Mouse (Mus musculus) forebrain, postnatal 0 days (tissue): Measurements from ENCODE around the gene Matk. TPM values are rescaled to one million over a fixed set of nuclear protein-coding genes. Genes with fewer than 3 reads are reported as not detected.

Source experiments
- ATAC-seq: fragments of 200-750 bp; cut with Nextera tagmentation; 2 replicates; pipeline ENCODE4 v1.8.0; 2017; ENCODE audit warnings: mild to moderate bottlenecking, moderate library complexity
- DNase-seq: peaks from one replicate; pipeline ENCODE4 v3.0.0-alpha.2; 2015
- H3K27ac ChIP-seq: fragments of 300-500 bp; sonication (generic); 2 replicates; pipeline ENCODE4 v1.5.1; 2014; ENCODE audit warnings: low read depth, mild to moderate bottlenecking, antibody characterized with exemption, low read length, moderate library complexity, mixed read lengths
- H3K27me3 ChIP-seq: fragments of 300-500 bp; sonication (generic); 2 replicates; pipeline ENCODE4 v1.6.1; 2014; ENCODE audit warnings: mild to moderate bottlenecking, low read length, mixed read lengths; ENCODE audit not compliant: insufficient read depth
- H3K36me3 ChIP-seq: fragments of 300-500 bp; sonication (generic); 2 replicates; pipeline ENCODE4 v1.6.1; 2014; ENCODE audit warnings: mild to moderate bottlenecking, moderate library complexity; ENCODE audit not compliant: insufficient read depth
- H3K4me1 ChIP-seq: fragments of 300-500 bp; sonication (generic); 2 replicates; pipeline ENCODE4 v1.6.1; 2014; ENCODE audit warnings: antibody characterized with exemption; ENCODE audit not compliant: insufficient read depth
- H3K4me2 ChIP-seq: fragments of 300-500 bp; sonication (generic); 2 replicates; pipeline ENCODE4 v1.6.1; 2014; ENCODE audit warnings: low read depth, mild to moderate bottlenecking, moderate library complexity
- H3K4me3 ChIP-seq: fragments of 300-500 bp; sonication (generic); 2 replicates; pipeline ENCODE4 v1.5.1; 2014; ENCODE audit warnings: low read depth, low read length, mixed read lengths
- H3K9ac ChIP-seq: fragments of 300-500 bp; sonication (generic); 2 replicates; pipeline ENCODE4 v1.6.1; 2014; ENCODE audit warnings: mild to moderate bottlenecking
- H3K9me3 ChIP-seq: fragments of 300-500 bp; sonication (generic); 2 replicates; pipeline ENCODE4 v1.6.1; 2016; ENCODE audit warnings: low read length
- CTCF ChIP-seq: sonication (generic); IDR thresholded peaks from 2 replicates; pipeline ENCODE4 v1.5.1; 2016; ENCODE audit warnings: antibody characterized with exemption, control low read depth, low read depth
- WGBS: fragments of 180-500 bp; shearing (Covaris S2); extraction: QIAGEN DNeasy Blood & Tissue Kit; methylation state at CpG from one replicate; pipeline ENCODE4 v1.1.7; 2014; 5-methylcytosine and 5-hydroxymethylcytosine counted together
- polyA plus RNA-seq: library from polyadenylated mRNA; unstranded; fragments of >200 nt; fragmentation: Nextera tagmentation; extraction: Ambion mirVana; gene quantifications from 2 replicates; pipeline ENCODE4 v1.2.1, GENCODE M21; 2015
- total RNA-seq: library from RNA; depleted of rRNA; stranded (reverse); fragments of >200 nt; gene quantifications from 2 replicates; pipeline ENCODE4 v1.2.3, GENCODE M21; 2014

Gene Matk
- total and polyA plus RNA-seq, 2 experiments from 2014 or later, result 79.4 to 87.3 TPM

- DNase-seq (peak; percentile 72), ATAC-seq (peak; percentile 25; the same call in 1 of the 2 replicates)
- WGBS, result 20% methylated on average over 13 of the region's 13 CpGs
- Histone ChIP-seq H3K9ac (no peak overlapping the region), H3K4me3 (no peak overlapping the region), H3K4me1 (no peaks in the 10 kb centered on the region), H3K27ac (no peak overlapping the region), H3K27me3 (peaks cover 4% of the 10 kb centered on the region; the same call in 1 of the 2 replicates), H3K9me3 (no peaks in the 10 kb centered on the region), H3K4me2 (no peak overlapping the region), H3K36me3 (peaks cover 7% of the 10 kb centered on the region; the same call in 1 of the 2 replicates)
- TF ChIP-seq CTCF, result peak; percentile 74
Measured at GRCm38 (mm10) chr10:81240876-81241275, 11.9 kb upstream of the Matk start.

GRCm38 (mm10) chr10:81242021-81242420 is 10.7 kb upstream of the Matk start:
- no peaks in the 10 kb centered on the region for H3K4me1 ChIP-seq
- WGBS, result 93% methylated on average over 16 of the region's 16 CpGs
- peaks cover 4% of the 10 kb centered on the region; the same call in 1 of the 2 replicates for H3K27me3 ChIP-seq
- ATAC-seq, result no peak
- H3K36me3 ChIP-seq, result peaks cover 8% of the 10 kb centered on the region
- H3K9me3 ChIP-seq, result no peaks in the 10 kb centered on the region
- no peak for DNase-seq
- H3K4me2 ChIP-seq, result no peak overlapping the region
- H3K9ac ChIP-seq, result no peak overlapping the region
- H3K4me3 ChIP-seq, result no peak overlapping the region
- TF ChIP-seq CTCF, result no peak
- H3K27ac ChIP-seq, result no peak overlapping the region

- 82% methylated on average over 4 of the region's 4 CpGs for WGBS
- no peak overlapping the region for H3K9ac ChIP-seq
- H3K9me3 ChIP-seq, result no peaks in the 10 kb centered on the region
- H3K4me2 ChIP-seq, result no peak overlapping the region
- H3K27me3 ChIP-seq, result peaks cover 4% of the 10 kb centered on the region; the same call in 1 of the 2 replicates
- H3K4me1 ChIP-seq, result no peaks in the 10 kb centered on the region
- H3K4me3 ChIP-seq, result no peak overlapping the region
- no peak for TF ChIP-seq CTCF
- no peak for DNase-seq
- ATAC-seq, result peak; percentile 5
- H3K36me3 ChIP-seq, result peaks cover 15% of the 10 kb centered on the region
- H3K27ac ChIP-seq, result no peak overlapping the region
Measured at GRCm38 (mm10) chr10:81244146-81244545, 8.6 kb upstream of the Matk start.

GRCm38 (mm10) chr10:81244595-81244994 is 8.1 kb upstream of the Matk start:
- WGBS, result 9% methylated on average over 17 of the region's 17 CpGs
- peaks cover 4% of the 10 kb centered on the region; the same call in 1 of the 2 replicates for H3K27me3 ChIP-seq
- no peak overlapping the region for H3K27ac ChIP-seq
- DNase-seq (peak; percentile 75), ATAC-seq (peak; percentile 83)
- peaks cover 18% of the 10 kb centered on the region for H3K36me3 ChIP-seq
- no peak overlapping the region for H3K9ac ChIP-seq
- H3K4me1 ChIP-seq, result no peaks in the 10 kb centered on the region
- H3K4me2 ChIP-seq, result no peak overlapping the region
- H3K4me3 ChIP-seq, result no peak overlapping the region
- no peaks in the 10 kb centered on the region for H3K9me3 ChIP-seq
- TF ChIP-seq CTCF, result peak; percentile 94

- no peak overlapping the region for H3K9ac ChIP-seq
- DNase-seq (no peak), ATAC-seq (no peak)
- no peaks in the 10 kb centered on the region for H3K4me1 ChIP-seq
- H3K27me3 ChIP-seq, result peaks cover 2% of the 10 kb centered on the region; the same call in 1 of the 2 replicates
- no peak overlapping the region for H3K4me3 ChIP-seq
- no peaks in the 10 kb centered on the region for H3K9me3 ChIP-seq
- H3K27ac ChIP-seq, result no peak overlapping the region
- 92% methylated on average over 6 of the region's 6 CpGs for WGBS
- TF ChIP-seq CTCF, result no peak
- H3K4me2 ChIP-seq, result no peak overlapping the region
- peaks cover 20% of the 10 kb centered on the region for H3K36me3 ChIP-seq
Measured at GRCm38 (mm10) chr10:81245166-81245565, 7.6 kb upstream of the Matk start.

- no peaks in the 10 kb centered on the region for H3K4me1 ChIP-seq
- WGBS, result 100% methylated on average over 2 of the region's 2 CpGs
- no peak overlapping the region for H3K27ac ChIP-seq
- peaks cover 20% of the 10 kb centered on the region for H3K36me3 ChIP-seq
- H3K9ac ChIP-seq, result no peak overlapping the region
- H3K9me3 ChIP-seq, result no peaks in the 10 kb centered on the region
- no peak overlapping the region for H3K4me3 ChIP-seq
- TF ChIP-seq CTCF, result no peak
- DNase-seq (no peak), ATAC-seq (no peak)
- no peaks in the 10 kb centered on the region for H3K27me3 ChIP-seq
- H3K4me2 ChIP-seq, result no peak overlapping the region
Measured at GRCm38 (mm10) chr10:81247804-81248203, 4.9 kb upstream of the Matk start.

GRCm38 (mm10) chr10:81249442-81249841 is 3.3 kb upstream of the Matk start:
- Histone ChIP-seq H3K9me3 (no peaks in the 10 kb centered on the region), H3K27me3 (no peaks in the 10 kb centered on the region), H3K36me3 (peaks cover 16% of the 10 kb centered on the region), H3K9ac (no peak overlapping the region), H3K4me3 (no peak overlapping the region), H3K27ac (no peak overlapping the region), H3K4me1 (peaks cover 3% of the 10 kb centered on the region; the same call in 1 of the 2 replicates), H3K4me2 (no peak overlapping the region)
- ATAC-seq, result no peak
- WGBS, result 85% methylated on average over 8 of the region's 8 CpGs
- no peak for TF ChIP-seq CTCF
- no peak for DNase-seq
